Mouse (Mus musculus) spleen, postnatal 10 days (tissue): Measurements from ENCODE around the gene Prlr.
A peak's percentile ranks its signal among the peaks of the same experiment; 100 is the strongest.

Experiments used
- DNase-seq, 2 experiments: peaks; one replicate each; pipeline ENCODE4 v3.0.0; 2021 to 2022; ENCODE audit warnings: low spot score in 2 of 2

Prlr gene

DNA sequence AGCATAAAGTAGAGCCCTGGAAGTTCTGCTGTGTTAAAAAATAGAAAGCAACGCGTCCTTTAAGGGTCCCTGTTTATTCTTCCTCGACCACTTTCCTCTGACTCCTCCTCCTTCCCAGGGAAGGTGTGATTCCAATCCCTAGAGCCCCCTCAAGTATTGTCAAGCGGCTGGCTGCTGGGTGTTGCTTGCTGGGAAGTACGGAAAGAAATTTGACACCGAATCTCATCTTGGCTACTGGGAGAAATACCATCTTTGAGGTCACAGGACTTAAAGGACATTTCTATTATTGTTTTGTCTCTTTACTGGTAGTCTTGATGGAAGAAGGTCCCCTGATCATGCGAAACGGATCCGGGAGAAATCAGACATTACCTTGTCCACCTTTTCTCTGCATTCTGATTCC lies at the start of gene Prlr:
Prlr (plus strand) TSS at position 156 of the 400 bp plus-strand sequence.
- DNase-seq, result no peak

- no peak for DNase-seq
Measured at GRCm38 (mm10) chr15:10133781-10134180, 43.3 kb upstream of the Prlr start.

GRCm38 (mm10) chr15:10134889-10135288 lies 42.1 kb upstream of the Prlr start:
- DNase-seq, result no peak

- DNase-seq, result peak; percentile 4 to 31
Measured at GRCm38 (mm10) chr15:10144520-10144919, 32.5 kb upstream of the Prlr start.

- DNase-seq, result no peak
Measured at GRCm38 (mm10) chr15:10148196-10148595, 28.8 kb upstream of the Prlr start.

GRCm38 (mm10) chr15:10160663-10161062 lies 16.4 kb upstream of the Prlr start:
- no peak for DNase-seq

- DNase-seq, result no peak
Measured at GRCm38 (mm10) chr15:10175078-10175477, 2.0 kb upstream of the Prlr start.

- DNase-seq, result no peak
Measured at GRCm38 (mm10) chr15:10175656-10176055, 1.4 kb upstream of the Prlr start.

DNA sequence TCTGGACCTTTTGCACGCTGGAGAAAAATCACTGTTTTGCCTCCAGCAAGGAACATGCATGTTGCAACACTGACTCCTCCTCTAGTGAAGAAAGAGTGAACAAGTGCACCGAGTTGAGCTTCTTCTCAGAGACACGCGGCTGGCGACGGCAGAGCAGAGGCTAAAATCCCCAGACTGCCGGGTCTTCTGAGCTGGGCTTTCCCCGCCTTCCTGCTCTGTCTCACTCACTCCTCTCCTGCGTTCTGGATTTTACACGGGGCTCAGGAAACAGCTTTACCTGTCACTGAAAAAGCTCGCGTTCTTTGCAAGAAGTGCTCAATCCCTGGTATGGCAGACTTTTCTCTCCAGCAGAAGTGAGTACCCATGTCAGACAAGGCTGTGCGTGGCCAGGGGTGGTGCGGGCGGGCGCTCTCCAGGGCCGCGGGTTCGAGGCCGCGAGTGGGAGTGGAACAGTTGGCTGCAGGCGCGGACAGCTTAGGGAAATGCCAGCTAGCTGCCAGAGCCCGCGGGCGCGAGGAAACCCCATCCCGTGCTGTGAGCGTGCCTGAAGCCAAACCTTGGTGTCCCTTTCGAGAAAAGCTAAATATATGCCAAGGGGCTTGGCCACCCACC lies 587 bp downstream of the Prlr start:
- DNase-seq, result peak in 1 of 2 experiments; percentile 24

- DNase-seq, result peak; percentile 4 to 13
Measured at GRCm38 (mm10) chr15:10178131-10178566, 1.1 kb downstream of the Prlr start.

GRCm38 (mm10) chr15:10180694-10181093 lies 3.7 kb downstream of the Prlr start:
- DNase-seq, result no peak

- no peak for DNase-seq
Measured at GRCm38 (mm10) chr15:10192101-10192630, 15.1 kb downstream of the Prlr start.

GRCm38 (mm10) chr15:10200991-10201390 lies 24.0 kb downstream of the Prlr start:
- DNase-seq, result no peak

GRCm38 (mm10) chr15:10202504-10203302 lies 25.7 kb downstream of the Prlr start:
- no peak for DNase-seq

DNA sequence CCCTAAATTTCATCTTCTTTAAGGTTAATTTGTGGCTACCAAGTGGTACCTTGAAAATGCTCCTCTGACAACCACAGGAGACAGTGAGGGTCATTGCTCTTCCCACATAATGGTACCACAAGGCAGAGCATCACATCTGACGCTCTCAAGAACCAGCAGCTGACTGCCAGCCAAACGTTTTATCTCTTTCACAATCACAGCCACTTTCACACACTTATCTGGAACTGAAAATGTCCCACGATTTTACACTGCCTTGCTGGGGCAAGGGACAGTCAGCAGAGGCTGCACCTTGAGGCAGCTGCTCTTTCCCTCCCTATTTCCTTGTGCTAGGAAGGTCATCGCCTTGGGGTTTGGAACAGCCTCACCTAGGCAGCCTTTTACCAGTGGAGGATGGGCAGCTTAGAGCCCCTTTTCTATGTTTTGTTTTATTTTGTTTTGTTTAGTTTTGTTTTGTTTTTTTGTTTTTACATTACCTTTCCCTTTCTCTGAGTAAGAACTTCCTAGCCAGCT lies 33.3 kb downstream of the Prlr start:
- no peak for DNase-seq

GRCm38 (mm10) chr15:10211992-10212391 lies 35.0 kb downstream of the Prlr start:
- no peak for DNase-seq

DNA sequence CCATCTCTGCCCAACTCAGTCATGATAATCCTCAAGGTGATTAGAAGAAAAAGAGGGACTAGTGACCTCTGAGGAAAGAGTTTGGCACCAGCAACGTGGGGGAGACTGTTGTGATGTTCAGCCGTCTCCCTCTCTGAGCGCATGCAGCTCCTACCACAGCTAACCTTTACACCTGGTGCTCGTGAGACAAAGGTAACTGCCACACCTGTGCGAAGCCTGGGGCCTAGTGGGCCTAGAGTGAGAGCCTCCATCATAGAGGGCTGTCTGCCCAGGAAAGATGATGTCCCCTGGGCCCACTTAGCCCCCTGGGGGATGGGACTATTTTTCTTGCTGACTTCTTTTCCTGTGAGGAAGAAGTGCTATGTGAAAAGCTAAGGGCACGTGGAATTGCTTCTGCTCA lies 36.2 kb downstream of the Prlr start:
- DNase-seq, result no peak

DNA sequence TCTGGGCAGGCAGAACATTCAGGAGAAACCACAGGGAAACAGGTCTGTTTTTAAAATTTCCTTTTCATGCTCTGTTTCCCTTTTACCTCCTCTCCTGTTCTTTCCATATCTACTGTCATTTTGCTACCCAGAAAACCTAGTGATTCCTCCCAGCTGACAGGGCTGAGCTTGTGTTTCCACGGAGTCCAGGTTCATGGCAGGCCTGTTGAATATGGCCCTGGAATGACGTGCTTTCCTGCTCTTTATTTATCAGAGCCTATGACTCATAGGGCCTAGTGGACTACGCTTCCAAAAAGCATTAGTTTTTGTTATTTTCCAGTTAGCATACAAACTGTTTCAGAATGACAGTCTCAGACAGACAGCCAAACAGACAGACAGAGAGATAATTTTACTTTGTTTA lies 36.7 kb downstream of the Prlr start:
- no peak for DNase-seq

DNA sequence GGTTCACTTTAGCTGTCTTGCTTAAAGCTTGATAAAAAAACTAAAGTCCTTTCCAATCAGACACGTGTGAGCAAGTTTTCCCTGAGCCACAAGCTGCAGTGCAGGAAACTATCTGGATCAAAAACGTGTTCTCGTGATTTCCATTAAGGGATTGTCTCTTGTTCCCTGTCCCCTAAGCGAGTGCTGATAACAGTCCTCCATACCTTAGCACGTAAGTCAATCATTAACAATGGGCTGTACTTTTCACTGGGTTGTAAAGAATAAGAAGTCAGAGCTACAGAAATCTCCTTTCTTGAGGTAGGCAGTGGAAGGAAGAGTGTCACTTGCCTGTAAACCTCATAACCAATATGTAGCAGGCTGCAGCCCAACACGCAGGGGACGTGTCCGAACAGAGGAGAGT lies 38.7 kb downstream of the Prlr start:
- DNase-seq, result no peak

DNA sequence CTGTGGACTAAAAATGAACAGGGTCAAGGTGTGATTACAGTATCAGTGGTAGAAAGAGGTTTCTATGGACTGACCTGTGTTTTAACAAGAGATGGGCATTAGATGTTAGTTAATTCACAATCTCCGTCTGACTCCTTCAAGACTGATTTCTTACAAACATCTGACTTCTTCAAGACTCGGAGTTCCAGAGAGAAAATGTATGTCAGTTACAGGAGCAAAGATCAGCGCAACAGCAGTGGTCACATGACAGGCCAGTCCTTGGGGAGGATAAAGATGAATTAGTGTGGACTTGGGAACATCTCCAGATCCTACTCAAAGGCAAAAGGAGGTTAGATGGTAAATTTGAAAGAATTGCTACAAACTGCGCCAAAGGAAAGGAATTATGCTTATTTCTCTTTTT lies 39.2 kb downstream of the Prlr start:
- DNase-seq, result no peak

DNA sequence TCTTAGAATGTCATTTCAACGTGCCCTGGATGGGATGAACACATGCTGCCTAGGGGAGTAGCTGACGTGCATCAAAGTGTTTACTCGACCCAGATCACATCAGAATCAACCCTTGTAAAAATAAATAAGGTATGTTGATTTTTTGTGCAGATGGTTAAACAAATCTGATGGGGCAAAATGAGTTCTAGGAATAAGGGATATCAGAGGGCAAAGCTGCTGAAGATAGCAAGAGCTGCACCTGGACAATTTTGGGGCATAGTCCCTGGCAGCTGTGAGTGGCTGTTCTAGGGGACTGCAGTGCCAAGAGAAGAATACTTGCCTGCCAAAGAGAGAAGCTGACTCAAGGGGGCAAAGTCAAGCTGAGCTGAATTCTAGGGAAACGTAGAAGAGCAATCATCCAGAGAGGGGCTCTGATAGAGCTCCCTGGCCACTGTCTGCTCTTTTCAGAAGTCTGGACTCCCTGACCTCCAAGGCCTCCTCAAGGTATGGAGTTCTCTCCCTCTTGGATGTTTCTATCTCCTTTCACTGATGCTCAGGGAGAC lies 46.6 kb downstream of the Prlr start:
- DNase-seq, result no peak

DNA sequence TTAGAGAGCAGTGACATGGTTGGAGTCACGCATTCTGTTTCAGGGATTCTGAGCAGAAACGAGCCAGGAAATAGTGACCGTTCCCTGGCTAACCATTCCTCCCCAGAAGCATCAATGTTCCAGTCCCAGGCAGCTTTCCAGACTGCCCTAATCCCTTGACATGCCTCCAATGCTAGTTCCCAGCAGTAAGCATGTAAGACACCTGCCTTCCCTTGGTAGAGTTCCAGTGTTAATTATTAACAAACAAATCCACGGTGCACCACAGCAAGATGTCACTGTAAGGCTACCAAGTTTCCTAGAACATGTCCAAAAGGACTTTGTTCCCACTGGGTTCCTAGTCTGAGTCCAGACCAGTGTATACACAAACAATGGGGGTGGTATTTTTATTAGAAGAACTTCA lies 48.7 kb downstream of the Prlr start:
- DNase-seq, result no peak

DNA sequence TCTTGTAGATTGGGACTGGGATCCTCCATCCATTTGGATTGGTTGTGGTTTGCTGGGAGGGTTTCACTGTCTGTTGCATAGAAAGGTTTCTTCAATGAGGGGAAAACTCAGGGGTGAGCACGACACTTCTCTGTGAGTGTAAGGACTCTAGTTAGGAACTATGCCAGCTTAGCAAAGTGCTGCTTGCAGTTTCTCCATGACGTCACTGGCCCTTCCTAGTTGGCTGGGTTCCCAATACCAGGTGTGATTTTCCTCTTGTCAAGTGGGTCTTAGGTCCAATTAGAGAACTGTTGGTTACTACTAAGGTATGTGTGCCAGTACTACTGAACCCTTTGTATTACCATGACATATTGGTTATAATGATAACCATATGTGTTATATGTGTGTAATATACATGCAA lies 51.6 kb downstream of the Prlr start:
- DNase-seq, result no peak
